Mouse (Mus musculus) heart, postnatal 4 days (tissue): ENCODE results near the gene Gm49721. TPM values are rescaled to one million over a fixed set of nuclear protein-coding genes. Genes with fewer than 3 reads are reported as not detected.
"Not testable (repeated sequence)": the region's sequence is repeated elsewhere in the genome, so short reads cannot be mapped to it uniquely, and the experiment has no call there.

Experiments
- DNase-seq: peaks from one replicate; pipeline ENCODE4 v3.0.0; 2021
- total RNA-seq, 2 experiments: library from RNA; stranded (reverse); gene quantifications; 2 replicates each; pipeline ENCODE4 v1.2.3; 2021

Gm49721 gene
- total RNA-seq, 2 experiments from 2014 or later = not detected

DNA sequence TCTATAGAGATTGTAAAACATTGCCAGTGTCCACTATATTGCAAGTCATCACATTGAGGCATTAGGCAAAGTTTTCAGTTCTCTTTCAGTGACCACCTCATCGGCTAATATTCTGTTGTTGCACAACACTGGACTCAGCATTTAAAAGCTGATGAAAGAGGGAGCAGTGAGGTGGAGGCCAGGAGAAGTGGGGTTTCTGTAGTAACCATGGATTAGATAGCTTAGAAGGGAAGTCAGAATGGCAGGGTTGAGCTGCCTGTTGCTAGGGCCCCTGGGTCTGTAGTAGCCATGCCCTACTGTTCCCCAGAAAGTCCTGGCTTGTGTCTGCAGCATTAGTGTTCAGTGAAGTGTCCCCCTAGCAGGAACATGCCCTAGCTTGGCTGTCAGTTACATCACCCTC is 7.4 kb downstream of the Gm49721 start:
- DNase-seq = not testable (repeated sequence)

- DNase-seq = not testable (repeated sequence)
These were observed 16.8 kb downstream of the Gm49721 start for GRCm38 (mm10) chr17:6995504-6995903.

DNA sequence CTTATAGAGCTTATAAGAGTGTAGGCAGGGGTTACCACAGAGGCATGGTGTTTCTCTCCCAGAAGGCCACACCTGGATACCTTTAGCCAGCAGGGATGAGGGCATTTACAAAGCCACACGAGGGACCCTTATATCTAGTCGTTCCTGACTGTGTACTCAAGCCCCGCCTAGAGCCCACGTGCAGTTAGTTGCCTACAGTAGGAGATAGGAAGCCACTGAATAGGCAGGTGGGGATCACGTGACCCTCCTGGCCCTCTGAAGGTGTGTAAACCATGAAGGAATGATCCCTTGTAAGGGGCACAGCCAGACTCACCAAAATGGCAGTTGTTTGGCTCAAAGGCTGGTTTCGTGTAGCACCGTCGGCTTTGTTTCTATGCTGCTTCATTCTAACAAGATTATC is 18.1 kb downstream of the Gm49721 start:
- not testable (repeated sequence) for DNase-seq

DNA sequence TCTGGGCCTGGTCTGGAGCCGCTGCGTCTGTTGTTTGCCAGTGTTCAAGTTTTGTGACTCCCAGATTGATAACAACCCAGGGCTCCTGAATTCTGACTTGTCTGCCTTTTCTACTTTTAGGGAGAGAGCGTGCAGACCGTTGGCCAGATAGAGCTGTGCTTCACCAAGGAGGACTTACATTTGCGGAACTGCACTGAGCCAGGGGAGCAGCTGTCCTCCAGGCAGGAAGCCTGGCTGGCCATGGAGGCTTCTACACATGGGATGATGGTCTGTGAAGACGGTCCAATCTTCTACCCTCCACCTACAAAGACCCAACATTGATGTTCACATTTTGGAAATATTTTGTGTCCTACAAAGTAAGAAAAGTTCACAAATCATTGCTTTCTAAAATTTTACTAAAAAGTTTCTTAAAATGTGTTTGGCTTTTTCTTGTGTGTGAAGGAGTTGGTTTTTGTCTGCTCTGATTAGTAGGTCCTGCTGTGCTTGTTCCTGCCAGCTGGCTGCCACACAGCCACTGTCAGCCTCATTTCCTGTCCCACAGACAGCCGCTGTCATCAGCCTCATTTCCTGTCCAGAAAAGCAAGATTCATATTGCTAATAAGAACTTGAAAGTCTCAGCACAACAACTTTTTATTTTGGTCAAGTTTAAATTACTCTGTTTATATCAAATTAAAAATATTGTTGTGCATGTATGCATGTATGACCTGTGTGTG is 19.2 kb downstream of the Gm49721 start:
- not testable (repeated sequence) for DNase-seq

- not testable (repeated sequence) for DNase-seq
These were observed 23.3 kb downstream of the Gm49721 start for GRCm38 (mm10) chr17:7001790-7002585.

DNA sequence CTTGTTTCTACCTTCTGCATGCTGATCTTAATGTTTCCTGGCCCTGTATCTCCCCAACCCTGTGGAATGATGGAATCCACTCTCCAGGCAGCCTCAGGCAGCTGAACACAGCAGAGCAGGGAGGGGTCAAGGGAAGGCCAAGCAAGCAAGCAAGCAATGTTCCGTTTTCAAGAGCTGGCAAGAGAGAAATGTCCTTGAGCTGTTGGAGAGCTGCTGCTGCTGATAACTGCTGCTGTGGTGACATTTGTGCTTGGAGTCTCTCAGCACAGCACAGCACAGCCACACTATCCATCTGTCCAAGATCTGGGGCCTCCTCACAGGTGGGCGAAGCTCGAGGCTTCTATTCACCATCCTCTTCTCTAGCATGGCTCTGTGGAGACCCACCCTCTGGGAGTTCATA is 24.7 kb downstream of the Gm49721 start:
- DNase-seq = not testable (repeated sequence)

DNA sequence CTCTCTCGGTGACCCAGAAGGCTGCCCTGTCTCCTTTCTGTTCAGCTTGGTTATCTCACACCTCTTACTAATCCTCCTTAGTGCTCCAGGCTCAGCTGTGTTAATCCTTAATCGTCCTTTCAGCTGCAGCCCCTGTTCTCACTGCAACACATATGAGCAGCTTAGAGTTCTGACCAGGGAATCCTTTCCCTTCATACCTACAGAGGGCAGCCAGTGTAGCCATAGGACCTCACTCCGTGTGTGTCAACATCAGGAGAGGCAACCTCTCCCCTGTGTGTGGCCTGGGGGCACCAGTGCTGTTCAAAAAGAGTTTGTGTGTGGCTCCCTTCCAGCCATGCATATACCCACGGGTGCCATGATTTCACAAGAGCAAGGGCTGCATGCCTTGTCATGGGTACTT is 26.9 kb downstream of the Gm49721 start:
- DNase-seq = not testable (repeated sequence)

GRCm38 (mm10) chr17:7008885-7009284 is 30.2 kb downstream of the Gm49721 start:
- DNase-seq = not testable (repeated sequence)

DNA sequence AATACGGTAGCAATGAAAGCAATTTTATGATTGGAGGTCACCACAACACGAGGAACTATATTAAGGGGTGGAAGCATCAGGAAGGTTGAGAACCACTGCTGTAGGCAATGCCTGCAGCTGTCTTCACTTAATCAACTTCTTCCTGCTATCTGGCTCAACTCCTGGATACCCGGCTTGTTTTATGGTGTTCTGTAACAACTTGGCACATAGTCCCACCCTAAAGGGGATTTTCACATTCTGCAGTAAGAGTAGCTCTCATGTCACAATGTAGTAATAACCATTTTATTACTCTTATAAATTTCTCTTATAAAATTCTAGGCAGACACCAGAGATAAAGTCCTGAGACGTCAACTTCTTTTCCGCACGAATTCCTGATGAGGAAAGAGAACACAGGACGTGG is 30.7 kb downstream of the Gm49721 start:
- not testable (repeated sequence) for DNase-seq

DNA sequence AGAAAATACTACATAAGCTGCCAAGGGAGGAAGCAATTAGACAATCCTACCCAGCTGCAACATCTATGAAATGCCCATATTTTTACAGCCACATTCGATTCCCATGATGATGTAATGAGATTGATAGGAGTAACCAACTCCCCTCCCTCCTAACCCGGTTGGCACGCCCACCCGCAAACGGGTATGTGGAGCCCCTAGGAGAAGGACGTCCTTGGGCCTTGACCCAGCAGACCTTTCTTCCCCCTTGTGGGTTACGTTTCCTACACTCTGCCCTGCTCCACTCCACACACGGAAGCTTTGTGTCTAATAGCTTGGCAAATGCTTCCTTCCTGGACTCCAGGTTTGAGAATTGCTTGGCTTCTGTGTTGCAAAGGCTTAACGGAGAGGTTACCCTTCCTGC is 31.2 kb downstream of the Gm49721 start:
- DNase-seq = not testable (repeated sequence)

DNA sequence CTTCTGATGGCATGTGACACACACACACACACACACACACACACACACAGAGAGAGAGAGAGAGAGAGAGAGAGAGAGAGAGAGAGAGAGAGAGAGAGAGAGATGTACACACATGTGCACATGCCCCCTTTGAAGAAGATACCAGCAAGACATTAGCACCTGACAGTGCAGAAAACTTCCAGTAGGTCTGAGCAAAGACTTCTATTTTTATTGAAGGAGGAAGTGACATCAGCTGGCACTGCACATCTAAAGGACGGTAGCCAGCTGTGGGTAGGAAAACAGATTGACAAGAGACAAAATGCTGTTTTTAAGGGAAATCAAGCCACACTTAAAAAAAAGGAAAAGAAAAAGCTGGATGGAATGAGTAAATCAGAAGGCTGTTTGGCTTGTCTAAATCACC is 35.5 kb downstream of the Gm49721 start:
- DNase-seq = not testable (repeated sequence)

GRCm38 (mm10) chr17:7025257-7025656 is 46.6 kb downstream of the Gm49721 start, which contains the start of gene Gm1604a:
Gene Gm1604a (plus strand): TSS chr17:7025568.
- DNase-seq = not testable (repeated sequence)

DNA sequence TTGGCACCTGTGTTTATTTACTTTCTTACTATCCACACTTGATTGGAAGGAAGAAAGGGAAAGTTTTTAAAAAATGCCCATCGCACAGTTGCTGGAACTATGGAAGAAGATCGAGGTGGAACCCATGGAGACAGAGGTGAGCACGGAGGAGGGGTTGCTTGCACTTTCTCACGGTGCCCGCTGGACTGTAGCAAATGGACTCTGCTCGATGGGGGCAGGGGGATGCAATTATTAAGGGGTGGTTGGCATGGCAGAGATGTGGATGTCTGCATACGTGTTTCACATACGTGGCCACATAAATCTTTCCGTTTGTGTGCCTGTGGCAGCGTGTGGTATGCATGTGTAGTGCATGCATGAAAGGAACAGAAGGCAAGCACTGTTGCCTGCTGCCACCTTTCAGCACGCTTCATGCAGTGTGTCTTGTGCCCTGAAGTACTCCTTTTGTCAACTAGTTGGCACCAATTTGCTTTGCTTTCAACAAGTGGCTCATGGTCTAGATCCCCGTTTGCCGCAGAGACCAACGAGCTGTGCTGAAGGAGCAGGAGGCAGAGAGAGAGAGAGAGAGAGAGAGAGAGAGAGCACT is 47.2 kb downstream of the Gm49721 start:
- not testable (repeated sequence) for DNase-seq

DNA sequence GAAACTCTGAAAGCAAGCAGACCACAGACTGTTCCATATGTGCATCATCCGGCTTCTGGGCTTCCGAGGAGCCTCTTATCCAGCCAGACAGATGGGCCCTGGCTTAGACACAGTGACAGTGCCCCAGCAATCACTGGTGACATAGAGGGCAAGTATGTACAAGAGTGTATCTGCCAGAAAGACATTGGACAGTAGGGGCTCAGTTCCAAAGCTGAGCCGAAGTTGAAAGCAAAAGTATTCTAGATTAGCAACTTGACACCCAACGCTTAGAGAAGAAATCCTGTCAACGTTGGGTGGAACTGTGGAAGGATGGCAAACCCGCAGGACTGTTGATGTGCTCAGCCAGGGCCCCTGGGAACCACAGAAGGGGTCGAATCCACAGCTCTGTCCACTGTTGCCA is 51.5 kb downstream of the Gm49721 start:
- DNase-seq = not testable (repeated sequence)

- not testable (repeated sequence) for DNase-seq
These were observed 52.0 kb downstream of the Gm49721 start for GRCm38 (mm10) chr17:7030622-7031174.

- DNase-seq = not testable (repeated sequence)
These were observed 54.8 kb downstream of the Gm49721 start for GRCm38 (mm10) chr17:7033192-7034166.

- not testable (repeated sequence) for DNase-seq
These were observed 90.4 kb downstream of the Gm49721 start for GRCm38 (mm10) chr17:7068997-7069539.

- not testable (repeated sequence) for DNase-seq
These were observed 91.0 kb downstream of the Gm49721 start for GRCm38 (mm10) chr17:7069561-7070240.

DNA sequence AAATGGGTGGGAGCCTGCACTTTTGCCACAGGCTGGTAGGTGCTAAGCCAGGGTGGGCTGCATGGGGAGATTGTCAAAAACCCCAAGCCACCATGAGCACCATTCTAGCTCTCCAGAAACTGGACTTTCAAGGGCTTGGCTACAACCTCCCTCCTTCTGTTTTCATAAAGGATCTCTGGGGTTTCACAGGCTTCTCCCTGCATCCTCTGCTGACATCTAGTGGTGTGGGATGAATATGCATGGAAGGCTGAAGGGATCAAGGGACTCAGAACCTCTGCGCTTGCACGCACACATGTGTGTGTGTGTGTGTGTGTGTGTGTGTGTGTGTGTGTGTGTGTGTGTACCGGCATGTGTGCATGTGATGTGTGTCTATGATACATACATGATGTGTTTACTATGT is 95.8 kb downstream of the Gm49721 start:
- peak; percentile 62 for DNase-seq

GRCm38 (mm10) chr17:7075519-7075918 is 96.8 kb downstream of the Gm49721 start:
- not testable (repeated sequence) for DNase-seq

GRCm38 (mm10) chr17:7079558-7079957 is 100.9 kb downstream of the Gm49721 start:
- DNase-seq = peak; percentile 79
